Mouse (Mus musculus): ENCODE data around the gene Ciapin1. TPM values are rescaled to one million over a fixed set of nuclear protein-coding genes. Genes with fewer than 3 reads are reported as not detected.

Gene Ciapin1
- polyA plus RNA-seq, 1 experiment from 2014 or later, result 141 TPM

DNA sequence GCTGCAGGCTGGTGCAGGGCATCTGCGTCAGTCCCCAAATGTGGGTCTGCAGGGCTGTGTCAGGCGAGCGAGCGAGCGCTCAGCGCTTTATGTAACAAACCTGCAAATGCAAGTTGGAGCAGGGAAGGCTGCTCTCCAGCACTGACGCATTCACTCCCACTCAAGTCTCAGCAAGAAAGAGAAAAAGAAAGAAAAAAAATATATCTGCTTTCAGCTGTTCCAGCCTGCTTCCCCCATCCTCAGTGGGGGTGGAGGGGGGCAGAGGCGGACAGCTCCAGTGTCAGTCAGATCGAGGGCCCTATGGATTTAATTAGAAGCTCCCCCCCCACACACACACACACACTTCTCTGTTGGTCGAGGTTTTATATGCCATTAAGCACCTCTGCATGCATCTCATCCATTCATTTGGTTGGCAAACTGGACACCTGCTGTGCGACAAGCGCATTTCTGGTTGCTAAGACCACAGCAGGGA, 64.4 kb downstream of the Ciapin1 start:
- no peak overlapping the region for H3K27ac ChIP-seq
- peaks cover 23% of the 10 kb centered on the region for H3K4me1 ChIP-seq
- H3K9me3 ChIP-seq, result no peaks in the 10 kb centered on the region
- 15% methylated on average over 12 of the region's 12 CpGs for WGBS
- H3K27me3 ChIP-seq, result peaks cover 43% of the 10 kb centered on the region
- no peak for ATAC-seq (ENCODE audit: insufficient number of reproducible peaks, insufficient read depth, low FRiP score, low TSS enrichment)
- no peak overlapping the region for H3K4me2 ChIP-seq (replicated peaks)
- no peak overlapping the region for H3K9ac ChIP-seq
- H3K4me3 ChIP-seq, result no peak overlapping the region
- H3K36me3 ChIP-seq, result no peaks in the 10 kb centered on the region

DNA sequence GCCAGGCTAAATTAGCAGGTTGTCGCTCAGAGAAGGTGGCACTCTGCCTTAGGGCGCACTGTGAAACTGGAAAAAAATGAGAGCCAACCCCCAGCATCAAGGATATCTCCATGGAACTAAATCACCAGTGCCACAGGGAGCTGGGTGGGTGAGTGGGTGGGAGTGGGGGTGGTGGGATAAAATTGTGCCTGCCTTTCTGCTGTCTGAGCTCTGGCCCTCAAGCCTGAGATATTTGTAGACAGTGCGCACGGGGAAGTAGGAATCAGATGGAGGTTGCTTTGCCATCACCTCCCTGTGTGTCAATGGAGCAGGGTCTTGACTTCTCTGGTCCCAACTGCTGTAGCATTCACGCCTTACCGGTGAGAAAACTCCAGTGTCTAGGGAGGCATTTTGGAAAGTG, 65.1 kb downstream of the Ciapin1 start:
- peak overlapping the region; percentile 78; the same call in 1 of the 2 replicates for H3K4me2 ChIP-seq (replicated peaks)

DNA sequence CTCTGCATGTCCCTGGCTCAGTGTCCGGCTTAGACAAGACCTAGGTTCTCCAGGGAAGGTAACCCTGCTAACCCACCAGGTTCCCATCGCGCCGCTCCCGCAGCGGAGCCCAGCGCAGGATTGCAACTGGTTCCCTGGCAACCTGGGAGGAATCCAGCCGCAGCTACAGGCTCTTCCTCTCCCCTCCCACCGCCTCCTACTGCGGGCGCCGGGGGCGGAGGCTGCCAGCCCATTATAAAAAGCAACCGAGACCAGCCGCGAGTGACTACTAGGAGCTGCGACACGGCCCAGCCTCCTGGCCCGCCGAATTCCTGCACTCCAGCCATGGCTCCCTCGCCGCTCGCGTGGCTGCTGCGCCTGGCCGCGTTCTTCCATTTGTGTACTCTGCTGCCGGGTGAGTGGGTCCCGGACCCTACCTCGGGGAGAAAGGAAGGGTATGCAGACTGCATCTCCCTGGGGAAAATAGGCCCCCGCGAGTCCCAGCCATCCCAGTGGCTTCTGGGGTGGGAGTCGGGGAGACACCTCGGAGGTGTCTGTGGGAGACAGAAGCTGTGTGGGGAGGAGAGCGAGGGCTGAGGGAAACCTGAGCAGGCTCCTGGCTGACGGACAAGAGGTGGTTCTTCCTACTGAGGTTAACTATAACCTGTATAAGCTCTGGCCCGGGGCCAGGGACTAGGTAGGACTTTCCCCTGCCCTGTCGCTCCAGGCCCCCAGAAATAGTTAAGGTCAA, 66.1 kb downstream of the Ciapin1 start, which contains the start of gene Cx3cl1:
Cx3cl1 (plus strand) TSS at position 69 of the 730 bp plus-strand sequence.
- H3K27me3 ChIP-seq, result peaks cover 47% of the 10 kb centered on the region
- no peak within 1 kb of the TSS for H3K27ac ChIP-seq
- under 1% methylated on average over 38 of the region's 38 CpGs for WGBS

More for the DNA sequence above, 65.1 kb downstream of the Ciapin1 start:
- Histone ChIP-seq H3K27ac (no peak overlapping the region), H3K9ac (no peak overlapping the region), H3K9me3 (no peaks in the 10 kb centered on the region), H3K4me3 (no peak overlapping the region), H3K27me3 (peaks cover 47% of the 10 kb centered on the region), H3K4me1 (peaks cover 16% of the 10 kb centered on the region), H3K36me3 (no peaks in the 10 kb centered on the region)
- no peak for ATAC-seq (ENCODE audit: insufficient number of reproducible peaks, insufficient read depth, low FRiP score, low TSS enrichment)
- WGBS, result 48% methylated on average over 6 of the region's 6 CpGs

DNA sequence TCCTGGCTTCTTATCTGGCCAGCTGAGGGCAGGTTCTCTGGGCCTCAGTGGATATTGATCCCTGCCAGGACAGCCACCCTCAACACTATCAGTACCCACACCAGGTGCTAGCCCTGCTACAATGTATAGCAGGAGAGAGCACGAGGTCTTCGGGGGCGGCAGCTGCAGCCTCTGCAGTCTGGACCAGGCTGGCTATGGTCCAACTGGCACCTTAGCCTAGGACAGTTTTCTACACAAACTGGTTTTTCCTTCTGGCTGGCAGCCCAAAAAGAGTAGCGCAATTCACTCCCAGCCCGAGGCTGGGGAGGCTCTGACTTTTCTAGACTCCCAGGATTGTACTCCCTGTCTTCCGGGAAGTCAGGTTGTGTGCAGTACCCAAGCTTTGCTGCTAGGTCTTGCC, 67.2 kb downstream of the Ciapin1 start:
- ATAC-seq (ENCODE audit: insufficient number of reproducible peaks, insufficient read depth, low FRiP score, low TSS enrichment), result no peak
- 60% methylated on average over 6 of the region's 6 CpGs for WGBS
- Histone ChIP-seq H3K4me2 (replicated peaks) (no peak overlapping the region), H3K36me3 (no peaks in the 10 kb centered on the region), H3K9ac (no peak overlapping the region), H3K9me3 (no peaks in the 10 kb centered on the region), H3K4me3 (no peak overlapping the region), H3K27me3 (peaks cover 47% of the 10 kb centered on the region), H3K4me1 (peaks cover 14% of the 10 kb centered on the region), H3K27ac (no peak overlapping the region)

More for the DNA sequence above, 66.1 kb downstream of the Ciapin1 start, which contains the start of gene Cx3cl1:
- Histone ChIP-seq H3K36me3 (no peaks in the 10 kb centered on the region), H3K4me3 (peak within 1 kb of the TSS; percentile 44), H3K9me3 (no peaks in the 10 kb centered on the region), H3K9ac (peak within 1 kb of the TSS; percentile 46; the same call in 1 of the 2 replicates), H3K4me1 (peaks cover 14% of the 10 kb centered on the region), H3K4me2 (replicated peaks) (peak within 1 kb of the TSS; percentile 78)
- peak; percentile 59 for ATAC-seq (ENCODE audit: insufficient number of reproducible peaks, insufficient read depth, low FRiP score, low TSS enrichment)

Other genes starting within 250 kb of the Ciapin1 start
- gene Rspry1, start 236.4 kb downstream of the Ciapin1 start, polyA plus RNA-seq (2016; fragmentation: Nextera tagmentation; extraction: Ambion mirVana), result 51.1 and 52.0 TPM in 2 replicates
- gene Fam192a, start 236.4 kb downstream of the Ciapin1 start, polyA plus RNA-seq (2016; fragmentation: Nextera tagmentation; extraction: Ambion mirVana), result 77.8 and 81.0 TPM in 2 replicates
- gene Arl2bp, start 171.8 kb downstream of the Ciapin1 start, polyA plus RNA-seq (2016; fragmentation: Nextera tagmentation; extraction: Ambion mirVana), result 162 and 168 TPM in 2 replicates
- 2.3 TPM in 2 replicates for gene Pllp, start 142.1 kb downstream of the Ciapin1 start, polyA plus RNA-seq (2016; fragmentation: Nextera tagmentation; extraction: Ambion mirVana)
- gene Ccl22, start 92.8 kb downstream of the Ciapin1 start, polyA plus RNA-seq (2016; fragmentation: Nextera tagmentation; extraction: Ambion mirVana), result not detected in 2 replicates
- gene Cx3cl1, start 66.3 kb downstream of the Ciapin1 start, polyA plus RNA-seq (2016; fragmentation: Nextera tagmentation; extraction: Ambion mirVana), result 4.6 and 5.3 TPM in 2 replicates
- not detected in 2 replicates for gene Ccl17, start 27.9 kb downstream of the Ciapin1 start, polyA plus RNA-seq (2016; fragmentation: Nextera tagmentation; extraction: Ambion mirVana)
- 61.8 and 66.3 TPM in 2 replicates for gene Coq9, start within 50 bp of the Ciapin1 start, polyA plus RNA-seq (2016; fragmentation: Nextera tagmentation; extraction: Ambion mirVana)
- 145 and 154 TPM in 2 replicates for gene Polr2c, start 19.1 kb upstream of the Ciapin1 start, polyA plus RNA-seq (2016; fragmentation: Nextera tagmentation; extraction: Ambion mirVana)
- gene Dok4, start 38.0 kb upstream of the Ciapin1 start, polyA plus RNA-seq (2016; fragmentation: Nextera tagmentation; extraction: Ambion mirVana), result 23.0 and 25.1 TPM in 2 replicates
- gene Ccdc102a, start 79.7 kb upstream of the Ciapin1 start, polyA plus RNA-seq (2016; fragmentation: Nextera tagmentation; extraction: Ambion mirVana), result 51.5 and 51.9 TPM in 2 replicates
- gene Adgrg5, start 85.3 kb upstream of the Ciapin1 start, polyA plus RNA-seq (2016; fragmentation: Nextera tagmentation; extraction: Ambion mirVana), result 0.05 TPM in 1 of 2 replicates, not detected in the other
- 22.3 and 28.2 TPM in 2 replicates for gene Adgrg1, start 136.4 kb upstream of the Ciapin1 start, polyA plus RNA-seq (2016; fragmentation: Nextera tagmentation; extraction: Ambion mirVana)
- 2.9 and 3.9 TPM in 2 replicates for gene Adgrg3, start 179.3 kb upstream of the Ciapin1 start, polyA plus RNA-seq (2016; fragmentation: Nextera tagmentation; extraction: Ambion mirVana)
- 0.17 TPM in 1 of 2 replicates, not detected in the other for gene Drc7, start 216.7 kb upstream of the Ciapin1 start, polyA plus RNA-seq (2016; fragmentation: Nextera tagmentation; extraction: Ambion mirVana)
- 28.9 and 30.9 TPM in 2 replicates for gene Katnb1, start 242.8 kb upstream of the Ciapin1 start, polyA plus RNA-seq (2016; fragmentation: Nextera tagmentation; extraction: Ambion mirVana)

Data from embryonic facial prominence, embryonic 12.5 days (tissue).